Mouse (Mus musculus) heart, embryonic 16.5 days (tissue): ENCODE measurements at regions not wholly inside any gene's neighbourhood (a gene's known extent, or its start where the extent isn't known, plus 50 kb on each side); places are given as distances from the start of the nearest gene placed in this dataset.

Experiments
- ATAC-seq: fragments of 200-750 bp; cut with Nextera tagmentation; replicated peaks from 2 replicates; pipeline ENCODE4 v1.8.0; 2017; ENCODE audit warnings: moderate number of reproducible peaks; ENCODE audit not compliant: insufficient read depth, low FRiP score; ENCODE audit errors: extremely low read depth
- H3K27ac ChIP-seq: fragments of 300-500 bp; sonication (generic); 2 replicates; pipeline ENCODE4 v1.5.1; 2014; ENCODE audit warnings: mild to moderate bottlenecking, low read length, control low read depth, moderate library complexity
- H3K27me3 ChIP-seq: fragments of 300-500 bp; sonication (generic); 2 replicates; pipeline ENCODE4 v1.6.1; 2014; ENCODE audit warnings: low read length, mixed read lengths; ENCODE audit not compliant: control insufficient read depth, insufficient read depth
- H3K36me3 ChIP-seq: fragments of 300-500 bp; sonication (generic); 2 replicates; pipeline ENCODE4 v1.6.1; 2014; ENCODE audit not compliant: control insufficient read depth, insufficient read depth
- H3K4me1 ChIP-seq: fragments of 300-500 bp; sonication (generic); 2 replicates; pipeline ENCODE4 v1.6.1; 2014; ENCODE audit warnings: low read length, mixed read lengths; ENCODE audit not compliant: control insufficient read depth, insufficient read depth
- H3K4me2 ChIP-seq: fragments of 300-500 bp; sonication (generic); 2 replicates; pipeline ENCODE4 v1.6.1; 2014; ENCODE audit warnings: low read depth, mild to moderate bottlenecking, control low read depth, low read length
- H3K4me3 ChIP-seq: fragments of 300-500 bp; sonication (generic); 2 replicates; pipeline ENCODE4 v1.5.1; 2014; ENCODE audit warnings: mild to moderate bottlenecking, control low read depth, low read length
- H3K9ac ChIP-seq: fragments of 300-500 bp; sonication (generic); 2 replicates; pipeline ENCODE4 v1.6.1; 2014; ENCODE audit warnings: low read length, control low read depth
- H3K9me3 ChIP-seq: fragments of 300-500 bp; sonication (generic); replicated peaks from 2 replicates; pipeline ENCODE4 v1.6.1; 2016; ENCODE audit warnings: low read length; ENCODE audit not compliant: control insufficient read depth
- WGBS: fragments of 180-500 bp; shearing (Covaris S2); extraction: QIAGEN DNeasy Blood & Tissue Kit; methylation state at CpG from one replicate; pipeline ENCODE4 v1.1.7; 2014; 5-methylcytosine and 5-hydroxymethylcytosine counted together

DNA sequence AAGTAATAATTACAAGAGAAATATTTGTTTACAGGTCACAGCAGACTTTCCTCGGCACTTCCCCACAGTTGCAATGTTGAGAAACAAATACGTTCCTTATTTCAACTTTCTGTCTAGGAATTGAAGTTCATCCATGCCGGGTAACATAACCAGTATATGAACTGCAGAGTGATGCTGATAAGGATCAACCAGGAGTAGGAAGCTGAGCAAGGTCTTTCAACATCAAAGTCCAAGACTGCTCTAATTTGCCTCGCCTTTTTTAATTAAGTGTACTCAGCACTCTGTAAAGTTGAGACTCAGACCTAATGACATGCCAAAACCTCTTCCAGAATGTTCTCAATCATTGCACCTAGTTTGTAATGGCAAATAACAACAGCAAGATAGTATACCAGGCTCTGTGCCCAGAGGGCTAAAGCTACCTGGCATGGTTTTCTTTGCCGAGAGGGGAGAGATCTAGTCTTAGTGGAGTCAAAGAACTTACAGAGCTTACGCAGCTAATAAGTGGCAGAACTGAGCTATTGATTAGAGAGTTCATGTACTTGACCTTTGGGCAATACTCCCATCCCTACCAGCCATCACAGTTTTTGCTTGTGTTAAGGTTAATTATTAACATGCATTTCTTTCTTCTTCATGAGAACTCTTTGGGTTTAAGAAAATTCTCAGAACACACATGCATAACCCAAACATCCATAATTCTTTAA, 131.6 kb upstream of the BC052040 start:
- Histone ChIP-seq H3K4me2 (no peak overlapping the region), H3K27me3 (no peaks in the 10 kb centered on the region), H3K36me3 (no peaks in the 10 kb centered on the region), H3K9me3 (no peaks in the 10 kb centered on the region), H3K9ac (no peak overlapping the region), H3K27ac (no peak overlapping the region), H3K4me1 (no peaks in the 10 kb centered on the region), H3K4me3 (no peak overlapping the region)
- 82% methylated on average over 6 of the region's 6 CpGs for WGBS
- no peak for ATAC-seq

DNA sequence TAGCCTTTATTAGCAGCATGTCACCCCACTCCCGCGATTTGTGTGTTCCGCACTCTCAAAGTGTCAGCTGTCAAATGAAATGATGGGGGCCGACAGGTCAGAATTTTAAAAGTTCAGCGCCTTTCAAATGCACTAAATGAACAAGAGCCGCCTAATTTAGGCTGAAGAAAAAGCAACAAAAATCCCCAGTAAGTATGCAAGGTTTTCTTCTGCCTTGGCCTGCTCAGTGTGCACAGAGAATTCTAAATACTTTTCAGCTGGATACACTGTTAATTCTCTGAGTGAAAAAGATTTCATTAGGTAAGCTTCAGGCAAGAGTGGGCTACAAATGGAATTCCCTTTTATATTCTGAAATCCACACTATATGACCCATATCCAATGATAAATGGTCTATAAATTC, 125.9 kb upstream of the BC052040 start:
- WGBS: 70% methylated on average over 6 of the region's 6 CpGs
- Histone ChIP-seq H3K36me3 (no peaks in the 10 kb centered on the region), H3K9me3 (no peaks in the 10 kb centered on the region), H3K27me3 (no peaks in the 10 kb centered on the region), H3K27ac (no peak overlapping the region), H3K9ac (no peak overlapping the region), H3K4me2 (no peak overlapping the region), H3K4me3 (no peak overlapping the region), H3K4me1 (no peaks in the 10 kb centered on the region)
- no peak for ATAC-seq

DNA sequence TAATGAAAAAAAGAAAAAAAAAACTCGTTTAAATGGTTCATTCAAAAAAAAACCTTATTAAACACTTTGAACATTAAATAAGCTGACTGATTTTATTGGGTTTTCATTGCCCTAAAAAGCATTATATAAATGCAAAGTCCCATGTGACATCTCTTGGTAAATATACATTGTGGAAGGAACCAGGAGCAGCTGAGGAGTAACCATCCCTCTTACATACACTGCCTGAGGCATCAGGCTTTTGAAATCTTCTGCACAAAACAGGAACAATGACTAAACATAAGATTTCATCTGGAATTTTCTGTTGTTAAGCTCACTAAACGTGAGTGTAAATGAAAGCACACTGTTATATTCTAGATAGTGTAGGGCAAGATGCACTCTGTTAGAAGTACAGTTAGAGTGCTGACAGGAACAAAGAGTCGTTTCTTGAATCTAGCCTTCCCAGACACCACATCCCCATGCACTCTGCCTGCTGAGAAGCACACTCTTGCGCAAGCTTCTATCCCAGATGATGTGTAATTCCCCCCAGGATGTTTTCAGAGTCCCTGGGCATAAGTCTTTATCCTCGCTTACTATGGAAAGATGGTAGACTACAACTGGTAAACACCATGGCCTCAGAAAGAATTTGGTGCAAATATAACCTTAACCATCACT, 125.0 kb upstream of the BC052040 start:
- Histone ChIP-seq H3K36me3 (no peaks in the 10 kb centered on the region), H3K27me3 (no peaks in the 10 kb centered on the region), H3K9me3 (no peaks in the 10 kb centered on the region), H3K4me2 (no peak overlapping the region), H3K27ac (no peak overlapping the region), H3K4me1 (no peaks in the 10 kb centered on the region), H3K4me3 (no peak overlapping the region), H3K9ac (no peak overlapping the region)
- ATAC-seq: no peak
- WGBS: 52% methylated on average over 5 of the region's 5 CpGs

DNA sequence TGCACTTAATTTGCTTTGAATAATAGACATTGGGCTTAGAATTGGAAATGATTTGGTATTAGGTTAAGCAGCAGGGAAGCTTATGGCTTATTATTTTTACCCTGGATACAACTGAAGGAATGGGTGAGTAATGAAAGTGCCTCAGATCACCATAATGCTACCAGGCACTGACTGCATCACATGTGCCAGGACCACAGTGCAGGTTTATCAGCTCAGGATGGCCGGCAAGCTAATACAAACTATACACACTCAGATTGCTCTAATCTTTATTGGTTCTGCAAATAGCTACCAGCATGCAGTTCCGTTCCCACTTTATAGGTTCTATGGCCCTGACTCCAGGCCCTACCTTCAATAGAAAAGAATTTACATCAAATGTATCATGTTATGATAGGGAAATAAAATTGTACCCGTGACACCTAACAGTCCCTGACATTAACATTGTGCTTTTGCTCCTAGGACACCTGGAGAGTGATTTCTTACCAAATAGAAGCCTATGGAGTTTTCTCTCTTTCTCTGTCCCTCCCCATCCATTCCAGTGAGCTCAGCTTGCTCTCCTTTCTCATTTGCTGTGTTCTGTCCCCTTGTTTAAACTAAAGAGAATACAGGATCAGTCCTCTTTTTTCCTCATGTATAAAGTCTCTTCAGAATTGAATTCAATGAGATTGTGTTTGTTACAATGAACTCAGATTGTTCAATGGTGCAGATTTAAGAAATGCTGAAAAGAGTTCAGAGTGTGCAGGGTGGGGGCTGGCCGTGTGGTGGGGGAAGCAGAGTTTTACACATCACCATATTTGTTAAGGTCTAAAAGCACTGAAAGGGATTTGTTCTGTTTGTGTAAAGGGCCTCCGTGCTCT, 121.3 kb upstream of the BC052040 start:
- WGBS: 66% methylated on average over 5 of the region's 5 CpGs
- no peak overlapping the region for H3K4me3 ChIP-seq
- H3K4me2 ChIP-seq: no peak overlapping the region
- no peak for ATAC-seq
- no peak overlapping the region for H3K27ac ChIP-seq
- H3K36me3 ChIP-seq: no peaks in the 10 kb centered on the region
- no peaks in the 10 kb centered on the region for H3K4me1 ChIP-seq
- no peaks in the 10 kb centered on the region for H3K9me3 ChIP-seq
- H3K27me3 ChIP-seq: no peaks in the 10 kb centered on the region
- H3K9ac ChIP-seq: no peak overlapping the region

DNA sequence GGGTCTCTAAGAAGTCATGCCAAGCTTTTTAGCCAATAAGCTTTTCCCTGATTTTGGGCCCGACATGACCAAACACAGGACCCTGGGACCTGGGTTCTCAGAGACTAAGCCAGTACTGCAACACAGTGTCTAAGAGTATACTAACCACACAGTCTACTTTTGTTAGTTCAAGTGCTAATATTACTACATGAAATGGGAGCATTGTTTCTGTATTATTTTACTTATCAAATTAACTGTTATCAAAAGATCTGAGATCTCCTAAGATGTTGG, 120.7 kb upstream of the BC052040 start:
- no peak overlapping the region for H3K27ac ChIP-seq
- no peaks in the 10 kb centered on the region for H3K27me3 ChIP-seq
- no peaks in the 10 kb centered on the region for H3K36me3 ChIP-seq
- no peak overlapping the region for H3K9ac ChIP-seq
- no peak overlapping the region for H3K4me2 ChIP-seq
- no peaks in the 10 kb centered on the region for H3K9me3 ChIP-seq
- H3K4me3 ChIP-seq: no peak overlapping the region
- ATAC-seq: no peak
- no peaks in the 10 kb centered on the region for H3K4me1 ChIP-seq
- WGBS: 86% methylated on average over 1 of the region's 1 CpGs

DNA sequence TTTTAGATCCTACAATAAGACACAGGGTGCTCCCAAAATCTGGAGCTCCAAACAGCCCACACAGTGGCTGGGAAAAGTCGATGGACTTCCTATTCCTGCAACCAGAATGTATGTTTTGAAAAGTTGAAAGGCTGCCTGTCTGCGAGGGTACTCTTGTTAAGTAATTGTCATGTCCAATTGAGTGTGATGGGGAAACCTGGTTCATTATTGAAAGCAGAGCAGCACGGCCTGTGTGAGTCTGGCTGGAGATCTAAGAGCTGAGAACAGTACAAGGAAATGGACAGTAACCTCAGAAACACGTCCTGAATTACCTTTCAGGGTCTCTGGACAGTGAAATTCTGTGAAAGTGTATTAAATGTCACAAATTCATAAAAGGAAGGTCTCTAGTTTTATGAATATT, 115.3 kb upstream of the BC052040 start:
- Histone ChIP-seq H3K27me3 (no peaks in the 10 kb centered on the region), H3K27ac (no peak overlapping the region), H3K9me3 (no peaks in the 10 kb centered on the region), H3K4me3 (no peak overlapping the region), H3K4me2 (no peak overlapping the region), H3K9ac (no peak overlapping the region), H3K36me3 (no peaks in the 10 kb centered on the region), H3K4me1 (no peaks in the 10 kb centered on the region)
- no peak for ATAC-seq
- WGBS: 74% methylated on average over 4 of the region's 4 CpGs

DNA sequence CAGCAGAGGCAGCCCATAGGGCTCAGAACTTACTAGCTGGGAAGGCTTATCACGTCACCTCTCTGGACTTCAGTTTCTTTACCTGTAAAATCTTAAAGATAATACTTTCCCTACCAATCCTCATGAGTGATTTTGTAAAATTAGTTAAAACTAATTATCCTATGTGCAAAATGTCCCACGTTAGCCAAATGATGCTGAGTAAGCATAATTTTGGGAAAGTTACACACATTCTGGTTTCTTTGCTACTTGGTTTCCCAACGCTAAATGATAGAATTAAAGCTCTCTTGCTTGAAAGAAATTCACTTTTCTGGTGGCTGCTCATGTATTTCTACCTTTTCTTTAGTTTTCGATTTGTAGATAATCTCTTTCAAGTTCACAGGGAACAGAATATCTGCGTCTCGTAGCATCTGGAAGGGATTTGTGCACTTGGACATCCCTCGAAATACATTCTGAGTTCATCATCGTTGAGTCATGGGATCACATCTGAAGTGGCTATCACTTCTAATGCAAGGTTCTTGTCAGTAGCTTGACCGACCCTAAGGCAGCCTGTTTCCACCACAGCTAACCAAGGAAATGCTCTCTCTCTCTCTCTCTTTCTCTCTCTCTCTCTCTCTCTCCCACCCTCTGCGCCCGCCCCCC, 114.3 kb upstream of the BC052040 start:
- no peaks in the 10 kb centered on the region for H3K9me3 ChIP-seq
- H3K4me3 ChIP-seq: no peak overlapping the region
- no peak overlapping the region for H3K27ac ChIP-seq
- 74% methylated on average over 11 of the region's 11 CpGs for WGBS
- no peak overlapping the region for H3K4me2 ChIP-seq
- no peaks in the 10 kb centered on the region for H3K36me3 ChIP-seq
- H3K4me1 ChIP-seq: no peaks in the 10 kb centered on the region
- no peaks in the 10 kb centered on the region for H3K27me3 ChIP-seq
- H3K9ac ChIP-seq: no peak overlapping the region
- ATAC-seq: no peak

DNA sequence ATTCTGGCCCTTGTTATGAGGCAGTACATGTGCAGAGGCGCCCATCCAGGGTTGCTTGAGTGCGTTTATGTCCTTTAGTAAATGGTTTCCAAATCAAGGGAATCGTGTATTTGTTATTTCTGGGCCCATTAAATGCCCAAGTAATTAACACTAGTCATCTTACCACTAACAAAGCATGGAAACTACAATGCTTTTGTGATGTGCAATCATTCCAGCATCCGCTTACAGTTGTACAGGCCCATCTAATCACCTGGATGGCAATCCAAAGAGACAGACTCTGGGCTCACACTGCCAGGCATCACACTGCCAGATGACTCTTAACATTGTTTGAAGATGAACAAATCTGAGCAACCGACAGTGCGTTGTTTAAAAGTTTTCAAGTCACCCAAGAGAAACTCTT, 113.6 kb upstream of the BC052040 start:
- 83% methylated on average over 6 of the region's 6 CpGs for WGBS
- H3K9me3 ChIP-seq: no peaks in the 10 kb centered on the region
- H3K27me3 ChIP-seq: no peaks in the 10 kb centered on the region
- ATAC-seq: no peak
- no peak overlapping the region for H3K4me3 ChIP-seq
- no peak overlapping the region for H3K9ac ChIP-seq
- no peak overlapping the region for H3K27ac ChIP-seq
- H3K4me1 ChIP-seq: no peaks in the 10 kb centered on the region
- H3K4me2 ChIP-seq: no peak overlapping the region
- no peaks in the 10 kb centered on the region for H3K36me3 ChIP-seq

DNA sequence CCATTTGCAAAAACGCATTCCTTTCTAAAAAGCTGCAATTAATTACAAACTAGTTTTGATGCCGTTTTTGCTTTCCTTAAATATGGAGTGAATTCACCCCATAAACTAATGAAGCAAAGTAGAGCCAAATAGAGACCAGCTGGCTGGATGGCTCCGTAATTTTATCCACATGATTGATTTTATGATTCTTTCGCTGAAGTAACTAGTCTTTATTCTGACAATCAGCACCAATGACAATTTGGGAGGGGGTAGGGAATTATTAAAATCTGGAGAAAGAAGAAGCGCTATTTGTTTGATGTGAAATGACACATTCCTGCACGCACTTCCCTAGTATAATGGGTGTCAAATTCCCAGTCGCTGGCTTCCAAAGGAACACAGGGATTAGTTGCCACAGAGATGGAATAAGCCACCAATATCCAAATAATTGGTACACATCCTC, 113.0 kb upstream of the BC052040 start:
- ATAC-seq: no peak
- Histone ChIP-seq H3K9me3 (no peaks in the 10 kb centered on the region), H3K4me2 (no peak overlapping the region), H3K36me3 (no peaks in the 10 kb centered on the region), H3K27ac (no peak overlapping the region), H3K9ac (no peak overlapping the region), H3K4me1 (no peaks in the 10 kb centered on the region), H3K4me3 (no peak overlapping the region), H3K27me3 (no peaks in the 10 kb centered on the region)
- WGBS: 85% methylated on average over 7 of the region's 7 CpGs
